Mouse (Mus musculus): Measurements from ENCODE around the gene Olfr1417. TPM values are rescaled to one million over a fixed set of nuclear protein-coding genes. Genes with fewer than 3 reads are reported as not detected.

Gene Olfr1417
- polyA plus RNA-seq, 1 experiment from 2014 or later: 0.45 TPM

DNA sequence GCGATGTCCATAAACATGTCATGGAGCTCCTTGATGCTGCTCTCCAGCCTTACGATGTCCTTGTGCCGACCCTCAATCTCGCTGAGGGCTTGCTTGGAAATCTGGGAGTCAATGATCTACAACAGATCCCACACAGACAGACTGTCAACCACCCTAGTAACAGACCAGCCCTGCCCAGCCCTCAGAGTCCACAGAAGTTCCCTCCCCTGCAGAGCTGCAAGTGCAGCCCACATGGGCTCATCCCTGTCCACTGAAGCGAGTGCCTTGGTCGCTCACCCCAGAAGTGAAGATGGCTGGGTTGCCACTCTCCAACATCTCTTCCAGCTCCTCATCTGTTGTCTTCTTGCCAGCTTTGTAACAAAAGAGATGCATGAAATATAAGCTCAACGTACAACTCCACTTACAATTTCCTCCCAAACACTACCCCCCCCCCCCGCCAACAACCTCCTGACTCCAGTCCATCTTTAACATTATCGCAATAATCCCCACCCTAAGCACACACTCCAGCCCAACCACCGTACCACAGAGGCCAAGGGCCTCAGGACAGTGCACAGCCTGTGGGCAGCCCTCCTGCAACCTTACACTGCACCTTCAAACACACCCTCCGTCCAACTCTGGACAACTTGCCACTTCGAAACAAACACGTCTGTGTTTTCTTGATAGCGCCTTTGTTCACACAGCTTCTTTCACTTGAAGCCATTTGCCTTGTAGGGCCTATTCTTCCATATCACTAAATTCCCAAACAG lies 53.4 kb downstream of the Olfr1417 start:
- no peak for DNase-seq
- peaks cover 12% of the 10 kb centered on the region for H3K36me3 ChIP-seq (ENCODE audit: control insufficient read depth, insufficient read depth, low read length)
- no peak overlapping the region for H3K9ac ChIP-seq (replicated peaks; ENCODE audit: low read length)
- H3K9me3 ChIP-seq (ENCODE audit: control insufficient read depth, low read length): no peaks in the 10 kb centered on the region
- ATAC-seq (ENCODE audit: low FRiP score, low TSS enrichment): no peak
- H3K4me3 ChIP-seq (replicated peaks; ENCODE audit: low read depth, low read length): no peak overlapping the region
- H3K27ac ChIP-seq (replicated peaks; ENCODE audit: low read depth, low read length): no peak overlapping the region
- 94% methylated on average over 14 of the region's 14 CpGs for WGBS
- H3K4me1 ChIP-seq (ENCODE audit: control insufficient read depth, insufficient read depth, low read length): no peaks in the 10 kb centered on the region
- no peak overlapping the region for H3K4me2 ChIP-seq (ENCODE audit: low read length)
- H3K27me3 ChIP-seq (ENCODE audit: control insufficient read depth, insufficient read depth, low read length): no peaks in the 10 kb centered on the region

GRCm38 (mm10) chr19:11777191-11777865 lies 61.7 kb downstream of the Olfr1417 start:
- Histone ChIP-seq H3K4me3 (replicated peaks; ENCODE audit: low read depth, low read length) (no peak overlapping the region), H3K27ac (replicated peaks; ENCODE audit: low read depth, low read length) (no peak overlapping the region), H3K4me1 (ENCODE audit: control insufficient read depth, insufficient read depth, low read length) (no peaks in the 10 kb centered on the region), H3K9me3 (ENCODE audit: control insufficient read depth, low read length) (no peaks in the 10 kb centered on the region), H3K36me3 (ENCODE audit: control insufficient read depth, insufficient read depth, low read length) (peaks cover 44% of the 10 kb centered on the region), H3K27me3 (ENCODE audit: control insufficient read depth, insufficient read depth, low read length) (no peaks in the 10 kb centered on the region), H3K9ac (replicated peaks; ENCODE audit: low read length) (no peak overlapping the region), H3K4me2 (ENCODE audit: low read length) (no peak overlapping the region)
- DNase-seq (peak; percentile 87), ATAC-seq (ENCODE audit: low FRiP score, low TSS enrichment) (no peak; the same call in 1 of the 2 replicates)
- 57% methylated on average over 7 of the region's 7 CpGs for WGBS

Other genes starting within 250 kb of the Olfr1417 start
- 0.66 and 4.0 TPM in 2 replicates for gene Ms4a6d, start 234.4 kb downstream of the Olfr1417 start, polyA plus RNA-seq (2014; fragmentation: Nextera tagmentation; extraction: Ambion mirVana)
- 0.32 TPM in 1 of 2 replicates, not detected in the other for gene Ms4a2, start 215.5 kb downstream of the Olfr1417 start, polyA plus RNA-seq (2014; fragmentation: Nextera tagmentation; extraction: Ambion mirVana)
- gene Ms4a3, start 198.4 kb downstream of the Olfr1417 start, polyA plus RNA-seq (2014; fragmentation: Nextera tagmentation; extraction: Ambion mirVana): not detected in 2 replicates
- gene Oosp2, start 178.7 kb downstream of the Olfr1417 start, polyA plus RNA-seq (2014; fragmentation: Nextera tagmentation; extraction: Ambion mirVana): not detected in 2 replicates
- gene Oosp1, start 148.1 kb downstream of the Olfr1417 start, polyA plus RNA-seq (2014; fragmentation: Nextera tagmentation; extraction: Ambion mirVana): not detected in 2 replicates
- gene Oosp3, start 142.2 kb downstream of the Olfr1417 start, polyA plus RNA-seq (2014; fragmentation: Nextera tagmentation; extraction: Ambion mirVana): not detected in 2 replicates
- gene Gif, start 91.7 kb downstream of the Olfr1417 start, polyA plus RNA-seq (2014; fragmentation: Nextera tagmentation; extraction: Ambion mirVana): not detected in 2 replicates
- 48.7 and 56.0 TPM in 2 replicates for gene Mrpl16, start 68.8 kb downstream of the Olfr1417 start, polyA plus RNA-seq (2014; fragmentation: Nextera tagmentation; extraction: Ambion mirVana)
- 31.6 and 32.2 TPM in 2 replicates for gene Stx3, start 19.8 kb downstream of the Olfr1417 start, polyA plus RNA-seq (2014; fragmentation: Nextera tagmentation; extraction: Ambion mirVana)
- gene Olfr1418, start 21.8 kb upstream of the Olfr1417 start, polyA plus RNA-seq (2014; fragmentation: Nextera tagmentation; extraction: Ambion mirVana): not detected in 2 replicates
- gene Olfr1419, start 35.9 kb upstream of the Olfr1417 start, polyA plus RNA-seq (2014; fragmentation: Nextera tagmentation; extraction: Ambion mirVana): not detected in 2 replicates
- gene Olfr1420, start 47.3 kb upstream of the Olfr1417 start, polyA plus RNA-seq (2014; fragmentation: Nextera tagmentation; extraction: Ambion mirVana): 0.15 TPM in 1 of 2 replicates, not detected in the other
- 19.1 and 23.1 TPM in 2 replicates for gene Patl1, start 73.2 kb upstream of the Olfr1417 start, polyA plus RNA-seq (2014; fragmentation: Nextera tagmentation; extraction: Ambion mirVana)
- 6.7 and 8.0 TPM in 2 replicates for gene Osbp, start 126.7 kb upstream of the Olfr1417 start, polyA plus RNA-seq (2014; fragmentation: Nextera tagmentation; extraction: Ambion mirVana)
- not detected in 2 replicates for gene Olfr1423, start 202.1 kb upstream of the Olfr1417 start, polyA plus RNA-seq (2014; fragmentation: Nextera tagmentation; extraction: Ambion mirVana)
- gene Olfr1424, start 223.5 kb upstream of the Olfr1417 start, polyA plus RNA-seq (2014; fragmentation: Nextera tagmentation; extraction: Ambion mirVana): not detected in 2 replicates
- not detected in 2 replicates for gene Olfr1425, start 238.5 kb upstream of the Olfr1417 start, polyA plus RNA-seq (2014; fragmentation: Nextera tagmentation; extraction: Ambion mirVana)